In the genomic region with DNA sequence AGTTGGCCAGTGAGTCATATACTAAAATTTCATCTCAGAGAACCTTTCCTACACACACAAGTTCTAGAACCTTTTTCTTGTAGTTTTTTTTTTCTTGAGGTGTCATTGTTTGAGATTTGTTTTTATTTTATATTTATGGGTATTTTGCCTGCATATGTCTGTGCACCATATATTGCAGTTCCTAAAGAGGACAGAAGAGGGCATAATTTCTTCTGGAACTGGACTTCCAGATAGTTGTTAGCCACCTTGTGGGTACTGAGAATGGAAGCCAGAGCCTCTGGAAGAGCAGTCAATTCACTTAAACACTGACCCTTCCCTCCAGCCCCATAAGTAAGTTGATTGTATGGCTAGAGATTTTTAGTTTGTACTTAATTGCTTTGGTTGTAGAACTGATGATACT, we compare ENCODE assay signal across 18 mouse cellular contexts. TPM values are rescaled to one million over a fixed set of nuclear protein-coding genes. Genes with fewer than 3 reads are reported as not detected.
A peak's percentile ranks its signal among the peaks of the same experiment; 100 is the strongest.
DNase-seq lines count a peak whose midpoint lies in the region; ATAC-seq and TF ChIP-seq lines count a peak whose summit lies in the region.
"Had no signal": no experiment of that assay in that cellular context is flagged by ENCODE, and none has a peak within 500 bp of the region (broad histone marks: within the 10 kb centered on the region; RNA-seq: fewer than 3 reads in every experiment).

No protein-coding gene starts in this region.

- no peak overlapping the region for H3K4me3 ChIP-seq in heart, adult 2 months
- no peak overlapping the region for H3K4me3 ChIP-seq in lung, postnatal 0 days (ENCODE audit: low read depth, low read length)
- H3K4me3 ChIP-seq: hindbrain, embryonic 15.5 days had no signal

- peak; percentile 61 for TF ChIP-seq CTCF in heart, adult 2 months (IDR thresholded peaks at IDR 0.05)
- TF ChIP-seq CTCF in lung, postnatal 0 days (IDR thresholded peaks at IDR 0.05): peak; percentile 50

- no peak overlapping the region for H3K9ac ChIP-seq in heart, adult 2 months (ENCODE audit: low read depth, low read length)
- H3K9ac ChIP-seq in lung, postnatal 0 days (replicated peaks; ENCODE audit: low read depth): no peak overlapping the region
- H3K9ac ChIP-seq: hindbrain, embryonic 15.5 days had no signal

- DNase-seq in heart, adult 2 months: no peak
- no peak for DNase-seq in heart, postnatal 14 days
- DNase-seq in lung, postnatal 0 days (ENCODE audit: low spot score): no peak
- DNase-seq in lung, postnatal 14 days: no peak
- DNase-seq in MEL-GATA-1-ER (ENCODE audit: extremely low read depth, low read depth): peak; percentile 33
- DNase-seq in splenic B cell, adult 2 months (ENCODE audit: low read depth, low spot score): peak; percentile 66
- DNase-seq in T-cell, adult 2 months (ENCODE audit: low spot score): no peak
- DNase-seq in heart, postnatal 10 days: no peak
- DNase-seq: adrenal gland, postnatal 14 days; cerebellum, adult 11-12 months; heart, adult 18-20 months; kidney, postnatal 14 days; lung, adult 2 months; thymus, adult 18-20 months had no signal

- peaks cover 27% of the 10 kb centered on the region for H3K36me3 ChIP-seq in heart, adult 2 months (ENCODE audit: control insufficient read depth, insufficient read depth, low read length)
- H3K36me3 ChIP-seq in lung, postnatal 0 days (ENCODE audit: insufficient read depth, low read length): no peaks in the 10 kb centered on the region
- H3K36me3 ChIP-seq in splenic B cell, adult 2 months (ENCODE audit: control insufficient read depth, insufficient read depth, low read length, poor library complexity, severe bottlenecking): peaks cover 4% of the 10 kb centered on the region; the same call in 1 of the 2 replicates
- H3K36me3 ChIP-seq: hindbrain, embryonic 15.5 days had no signal

- TF ChIP-seq POLR2A in heart, adult 2 months (IDR thresholded peaks at IDR 0.05; ENCODE audit: insufficient read depth, low read depth, low read length): no peak

- no peak for TF ChIP-seq EP300 in heart, adult 2 months (IDR thresholded peaks at IDR 0.05; ENCODE audit: insufficient read depth, low read depth, low read length)
- no peak for TF ChIP-seq EP300 in lung, postnatal 0 days (IDR thresholded peaks at IDR 0.05)

- no peak for ATAC-seq in lung, postnatal 0 days
- ATAC-seq: forebrain, embryonic 16.5 days; midbrain, embryonic 16.5 days had no signal

- H3K27me3 ChIP-seq in heart, adult 2 months (ENCODE audit: control insufficient read depth, insufficient read depth, low read length): no peaks in the 10 kb centered on the region
- no peaks in the 10 kb centered on the region for H3K27me3 ChIP-seq in lung, postnatal 0 days (replicated peaks; ENCODE audit: insufficient read depth, low read length)
- no peaks in the 10 kb centered on the region for H3K27me3 ChIP-seq in splenic B cell, adult 2 months (ENCODE audit: control insufficient read depth, insufficient read depth, low read length, poor library complexity, severe bottlenecking)
- H3K27me3 ChIP-seq: hindbrain, embryonic 15.5 days had no signal

- no peak overlapping the region for H3K27ac ChIP-seq in heart, adult 2 months
- no peak overlapping the region for H3K27ac ChIP-seq in lung, postnatal 0 days (ENCODE audit: low read length)
- H3K27ac ChIP-seq: hindbrain, embryonic 15.5 days had no signal

- intact Hi-C loops in heart, adult 2 months (cut with DNase I): no loop called here
- intact Hi-C loops in heart, postnatal 14 days (cut with DNase I): no loop called here
- intact Hi-C loops in heart, postnatal 10 days (cut with DNase I): no loop called here

- no peak overlapping the region for H3K4me2 ChIP-seq in lung, postnatal 0 days (replicated peaks; ENCODE audit: low read depth, low read length)
- H3K4me2 ChIP-seq: hindbrain, embryonic 15.5 days had no signal

- H3K4me1 ChIP-seq in heart, adult 2 months (ENCODE audit: control insufficient read depth, insufficient read depth, low read length): peaks cover 15% of the 10 kb centered on the region
- peaks cover 5% of the 10 kb centered on the region; the same call in 1 of the 2 replicates for H3K4me1 ChIP-seq in lung, postnatal 0 days (ENCODE audit: insufficient read depth, low read depth, low read length)

- H3K79me2 ChIP-seq in heart, adult 2 months (replicated peaks; ENCODE audit: control insufficient read depth, insufficient read depth, low read length): peaks cover 2% of the 10 kb centered on the region; the same call in 1 of the 2 replicates

- H3K9me3 ChIP-seq in lung, postnatal 0 days (ENCODE audit: low read length): no peaks in the 10 kb centered on the region
- H3K9me3 ChIP-seq: hindbrain, embryonic 15.5 days had no signal

RNA-seq across cellular contexts. Expression of a gene that starts 3.7 kb away (rescaled TPM):
- total RNA-seq in heart, adult 2 months (2021): 100 to 1,000 TPM; 227 to 232 TPM
- 102 and 178 TPM in 2 replicates for polyA plus RNA-seq in heart, adult 2 months (2012; rRNA removed)
- total RNA-seq in heart, postnatal 14 days (2021): 100 to 1,000 TPM; 262 TPM
- polyA plus RNA-seq in lung, postnatal 0 days (2015; fragmentation: Nextera tagmentation; extraction: Ambion mirVana): 232 and 238 TPM in 2 replicates
- total RNA-seq in heart, postnatal 10 days (2021): 100 to 1,000 TPM; 327 to 353 TPM

RNA-seq across cellular contexts. Expression of a gene that starts 32.7 kb away (rescaled TPM):
- total RNA-seq in heart, adult 2 months (2021): not detected
- 0.12 TPM in 1 of 2 replicates, not detected in the other for polyA plus RNA-seq in heart, adult 2 months (2012; rRNA removed)
- not detected for total RNA-seq in heart, postnatal 14 days (2021)
- polyA plus RNA-seq in lung, postnatal 0 days (2015; fragmentation: Nextera tagmentation; extraction: Ambion mirVana): not detected in 2 replicates
- total RNA-seq in heart, postnatal 10 days (2021): not detected
- total RNA-seq: adrenal gland, postnatal 14 days; heart, adult 18-20 months; left cerebral cortex, postnatal 25 days had no signal
- polyA plus RNA-seq: forebrain, embryonic 16.5 days; hindbrain, embryonic 15.5 days; lung, adult 2 months; midbrain, embryonic 16.5 days had no signal

RNA-seq across cellular contexts. Expression of a gene that starts 36.7 kb away (rescaled TPM):
- not detected for total RNA-seq in heart, adult 2 months (2021)
- polyA plus RNA-seq in heart, adult 2 months (2012; rRNA removed): 0.67 TPM in 1 of 2 replicates, not detected in the other
- total RNA-seq in heart, postnatal 14 days (2021): not detected
- polyA plus RNA-seq in lung, postnatal 0 days (2015; fragmentation: Nextera tagmentation; extraction: Ambion mirVana): 0.30 and 0.56 TPM in 2 replicates
- total RNA-seq in heart, postnatal 10 days (2021): not detected
- total RNA-seq: adrenal gland, postnatal 14 days; heart, adult 18-20 months had no signal

RNA-seq across cellular contexts. Expression of a gene that starts 44.5 kb away (rescaled TPM):
- 1 to 10 TPM; 1.7 to 2.4 TPM for total RNA-seq in heart, adult 2 months (2021)
- polyA plus RNA-seq in heart, adult 2 months (2012; rRNA removed): 2.1 and 3.0 TPM in 2 replicates
- total RNA-seq in heart, postnatal 14 days (2021): 1 to 10 TPM; 3.6 TPM
- polyA plus RNA-seq in lung, postnatal 0 days (2015; fragmentation: Nextera tagmentation; extraction: Ambion mirVana): 3.0 and 4.6 TPM in 2 replicates
- 1 to 10 TPM; 6.1 to 7.9 TPM for total RNA-seq in heart, postnatal 10 days (2021)

Comparison
In these comparisons a context has a peak if more than half of its experiments do, and no peak if none do; other contexts are left out.
1. DNase-seq: peak in MEL-GATA-1-ER (single experiment) and splenic B cell, adult 2 months (single experiment); none in heart, adult 2 months (0 of 2), heart, postnatal 14 days (0 of 2), lung, postnatal 0 days (single experiment), lung, postnatal 14 days (single experiment), T-cell, adult 2 months (single experiment) and heart, postnatal 10 days (0 of 2).